Mouse (Mus musculus) erythroblast, embryonic 14.5 days (primary cell): Measurements from ENCODE around the gene Aarsd1.

Experiments
- GATA1 ChIP-seq: IDR thresholded peaks from 2 replicates; pipeline ENCODE4 v1.6.1; 2012; ENCODE audit warnings: low read length, inconsistent platforms, mixed read lengths
- TAL1 ChIP-seq: IDR thresholded peaks from 3 replicates; pipeline ENCODE4 v1.6.1; 2012; ENCODE audit warnings: low read length, inconsistent platforms, mixed read lengths

GRCm38 (mm10) chr11:101459716-101460115 is 42.3 kb upstream of the Aarsd1 start:
- TF ChIP-seq TAL1 = no peak
- no peak for TF ChIP-seq GATA1
